27 mouse cellular contexts compared by ENCODE assay signal in the genomic region with DNA sequence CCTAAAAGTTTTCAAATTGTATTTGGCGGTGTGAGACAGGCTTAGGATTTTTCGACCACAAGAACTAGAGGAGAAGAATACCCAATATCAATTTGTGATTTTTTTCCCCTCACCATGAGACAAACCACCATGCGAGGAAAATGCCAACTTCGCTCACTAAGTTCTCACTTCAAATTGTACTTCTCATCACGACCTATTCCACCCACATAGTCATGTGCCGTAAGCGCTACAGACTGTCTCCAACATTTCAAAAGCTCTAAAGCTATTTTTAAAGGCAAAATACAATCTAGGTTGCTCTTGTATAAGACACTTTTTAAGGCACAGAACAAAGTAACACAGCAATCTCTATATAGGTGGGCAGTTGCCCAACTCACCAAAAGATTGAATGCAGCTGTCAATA. TPM values are rescaled to one million over a fixed set of nuclear protein-coding genes. Genes with fewer than 3 reads are reported as not detected.
DNase-seq lines count a peak whose midpoint lies in the region; ATAC-seq and TF ChIP-seq lines count a peak whose summit lies in the region.
"Had no signal": no experiment of that assay in that cellular context is flagged by ENCODE, and none has a peak within 500 bp of the region (broad histone marks: within the 10 kb centered on the region; RNA-seq: fewer than 3 reads in every experiment).

No protein-coding gene starts in this region.

- H3K9me3 ChIP-seq in stomach, embryonic 16.5 days (replicated peaks; ENCODE audit: control insufficient read depth, low read length) = no peaks in the 10 kb centered on the region
- H3K9me3 ChIP-seq in liver, embryonic 11.5 days (ENCODE audit: control insufficient read depth, low read length) = no peaks in the 10 kb centered on the region
- H3K9me3 ChIP-seq: forebrain, embryonic 15.5 days; heart, embryonic 15.5 days; liver, embryonic 12.5 days; midbrain, embryonic 10.5 days; neural tube, embryonic 13.5 days had no signal

- H3K36me3 ChIP-seq in spleen, adult 2 months (ENCODE audit: control insufficient read depth, insufficient read depth, low read length) = peaks cover 5% of the 10 kb centered on the region; the same call in 1 of the 2 replicates
- H3K36me3 ChIP-seq in stomach, embryonic 16.5 days (ENCODE audit: control insufficient read depth, insufficient read depth, low read length) = no peaks in the 10 kb centered on the region
- no peaks in the 10 kb centered on the region for H3K36me3 ChIP-seq in liver, embryonic 11.5 days (ENCODE audit: control insufficient read depth, insufficient read depth, low read length)
- H3K36me3 ChIP-seq: forebrain, embryonic 15.5 days; heart, embryonic 15.5 days; liver, embryonic 12.5 days; midbrain, embryonic 10.5 days; neural tube, embryonic 13.5 days had no signal

- peak overlapping the region; percentile 74 for H3K27ac ChIP-seq in spleen, adult 2 months (ENCODE audit: insufficient read depth, low read length)
- H3K27ac ChIP-seq in stomach, embryonic 16.5 days (ENCODE audit: low read length) = peak overlapping the region; percentile 91; the same call in 1 of the 2 replicates
- H3K27ac ChIP-seq in liver, embryonic 11.5 days (ENCODE audit: low read depth, low read length) = no peak overlapping the region
- H3K27ac ChIP-seq: forebrain, embryonic 15.5 days; heart, embryonic 15.5 days; hindbrain, embryonic 14.5 days; kidney, postnatal 0 days; liver, embryonic 12.5 days; midbrain, embryonic 10.5 days; neural tube, embryonic 13.5 days had no signal

- peak; percentile 34 to 37 for DNase-seq in left cerebral cortex, adult 18-20 months (ENCODE audit: low spot score in 2 of 2)
- no peak for DNase-seq in left cerebral cortex, adult 11 months (ENCODE audit: low spot score)
- no peak for DNase-seq in spleen, adult 2 months (ENCODE audit: low read depth in 1 of 2, low spot score in 2 of 2)
- no peak for DNase-seq in spleen, adult 12 weeks (ENCODE audit: low spot score)
- peak; percentile 81 for DNase-seq in brain, adult 2 months (ENCODE audit: low read depth, low spot score)
- DNase-seq in liver, embryonic 11.5 days (ENCODE audit: low spot score) = no peak
- DNase-seq: adrenal gland, postnatal 10 days; B cell, adult 2 months; cerebellum, adult 8-10 months; cerebellum, postnatal 36 days; heart, postnatal 4 days; kidney, adult 2 months; lung, adult 18-20 months; lung, postnatal 10 days; right cerebral cortex, adult 18-20 months; thymus, postnatal 25 days had no signal

- no peak overlapping the region for H3K9ac ChIP-seq in stomach, embryonic 16.5 days (ENCODE audit: low read length)
- H3K9ac ChIP-seq in liver, embryonic 11.5 days (ENCODE audit: low read depth, low read length) = no peak overlapping the region
- H3K9ac ChIP-seq: forebrain, embryonic 15.5 days; heart, embryonic 15.5 days; hindbrain, embryonic 14.5 days; liver, embryonic 12.5 days; neural tube, embryonic 13.5 days had no signal

- no peak for TF ChIP-seq CTCF in spleen, adult 2 months (IDR thresholded peaks at IDR 0.05; ENCODE audit: extremely low read depth, insufficient read depth, insufficient read length, insufficient replicate concordance)

- ATAC-seq in stomach, embryonic 16.5 days (ENCODE audit: insufficient read depth, low FRiP score) = no peak
- ATAC-seq in liver, embryonic 11.5 days (replicated peaks; ENCODE audit: low FRiP score) = no peak
- ATAC-seq: forebrain, embryonic 15.5 days; liver, embryonic 12.5 days; midbrain, embryonic 16.5 days had no signal

- no peak for TF ChIP-seq POLR2A in spleen, adult 2 months (IDR thresholded peaks at IDR 0.05; ENCODE audit: low read depth, low read length)

- H3K4me2 ChIP-seq in stomach, embryonic 16.5 days (ENCODE audit: low read depth, low read length) = no peak overlapping the region
- no peak overlapping the region for H3K4me2 ChIP-seq in liver, embryonic 11.5 days
- H3K4me2 ChIP-seq: forebrain, embryonic 15.5 days; heart, embryonic 15.5 days; hindbrain, embryonic 14.5 days; liver, embryonic 12.5 days; neural tube, embryonic 13.5 days had no signal

- no peaks in the 10 kb centered on the region for H3K27me3 ChIP-seq in spleen, adult 2 months (ENCODE audit: control insufficient read depth, insufficient read depth, low read length)
- peaks cover 5% of the 10 kb centered on the region; the same call in 1 of the 2 replicates for H3K27me3 ChIP-seq in stomach, embryonic 16.5 days (ENCODE audit: control insufficient read depth, insufficient read depth, low read length)
- peaks cover 16% of the 10 kb centered on the region for H3K27me3 ChIP-seq in liver, embryonic 11.5 days (replicated peaks; ENCODE audit: control insufficient read depth, insufficient read depth, low read length)

- WGBS in spleen, adult 2 months = 50% methylated on average over 7 of the region's 7 CpGs
- WGBS in stomach, embryonic 16.5 days = 90% methylated on average over 7 of the region's 7 CpGs
- 86% methylated on average over 7 of the region's 7 CpGs for WGBS in liver, embryonic 11.5 days

- H3K4me3 ChIP-seq in spleen, adult 2 months (ENCODE audit: extremely low read depth, insufficient read depth, insufficient read length) = no peak overlapping the region
- H3K4me3 ChIP-seq in stomach, embryonic 16.5 days (replicated peaks; ENCODE audit: low read length) = no peak overlapping the region
- no peak overlapping the region for H3K4me3 ChIP-seq in liver, embryonic 11.5 days (ENCODE audit: low read depth, low read length)
- H3K4me3 ChIP-seq: forebrain, embryonic 15.5 days; heart, embryonic 15.5 days; liver, embryonic 12.5 days; midbrain, embryonic 10.5 days; myocyte; neural tube, embryonic 13.5 days had no signal

- H3K4me1 ChIP-seq in spleen, adult 2 months (ENCODE audit: control insufficient read depth, insufficient read depth, insufficient read length) = peaks cover 53% of the 10 kb centered on the region
- H3K4me1 ChIP-seq in stomach, embryonic 16.5 days (ENCODE audit: control insufficient read depth, insufficient read depth, low read length) = peaks cover 13% of the 10 kb centered on the region
- no peaks in the 10 kb centered on the region for H3K4me1 ChIP-seq in liver, embryonic 11.5 days (replicated peaks; ENCODE audit: control insufficient read depth, insufficient read depth, low read length)

RNA-seq across cellular contexts. Expression of a gene that starts 4.9 kb away (rescaled TPM):
- total RNA-seq in left cerebral cortex, adult 18-20 months (2021) = 100 to 1,000 TPM; 330 TPM
- 20.0 and 27.1 TPM in 2 replicates for polyA plus RNA-seq in spleen, adult 2 months (2012; rRNA removed)
- polyA plus RNA-seq in stomach, embryonic 16.5 days (2015; fragmentation: Nextera tagmentation; extraction: Ambion mirVana) = 2.6 and 2.9 TPM in 2 replicates
- 0.26 and 0.62 TPM in 2 replicates for polyA plus RNA-seq in liver, embryonic 11.5 days (2014; fragmentation: Nextera tagmentation; extraction: Ambion mirVana)
- total RNA-seq: gastrocnemius, adult 18-20 months had no signal
- polyA plus RNA-seq: myocyte had no signal

Comparison
In these comparisons a context has a peak if more than half of its experiments do, and no peak if none do; other contexts are left out.
1. DNase-seq: peak in left cerebral cortex, adult 18-20 months (2 of 2) and brain, adult 2 months (single experiment); none in left cerebral cortex, adult 11 months (single experiment), spleen, adult 2 months (0 of 2), spleen, adult 12 weeks (single experiment) and liver, embryonic 11.5 days (single experiment).